Mouse (Mus musculus): Measurements from ENCODE around the gene Ms4a4c. TPM values are rescaled to one million over a fixed set of nuclear protein-coding genes. Genes with fewer than 3 reads are reported as not detected.

The Ms4a4c gene
- polyA plus RNA-seq, 1 experiment, result not detected

GRCm38 (mm10) chr19:11387685-11388084 lies 16.9 kb upstream of the Ms4a4c start:
- H3ac ChIP-seq (ENCODE audit: control insufficient read depth, insufficient read length), result no peak overlapping the region
- H3K79me2 ChIP-seq (ENCODE audit: control insufficient read depth, insufficient read depth), result no peaks in the 10 kb centered on the region
- TF ChIP-seq MYOD1 (IDR thresholded peaks at IDR 0.05; ENCODE audit: control insufficient read depth in 1 of 3, insufficient read length in 2 of 3, low read depth in 2 of 3) (no peak), POLR2A (IDR thresholded peaks at IDR 0.05; ENCODE audit: insufficient read length, low read depth) (no peak), MAX (IDR thresholded peaks at IDR 0.05; ENCODE audit: low read depth) (no peak), E2F4 (IDR thresholded peaks at IDR 0.05; ENCODE audit: insufficient read depth) (no peak), CEBPB (IDR thresholded peaks at IDR 0.05; ENCODE audit: insufficient read depth, poor library complexity, severe bottlenecking) (no peak), MYOG (IDR thresholded peaks at IDR 0.05; ENCODE audit: control insufficient read depth in 1 of 3, insufficient read depth in 1 of 3, insufficient read length in 2 of 3, low read depth in 2 of 3) (no peak), USF1 (IDR thresholded peaks at IDR 0.05; ENCODE audit: low read depth) (no peak), TCF12 (IDR thresholded peaks at IDR 0.05; ENCODE audit: insufficient read depth, poor library complexity, severe bottlenecking) (no peak), TCF3 (IDR thresholded peaks at IDR 0.05; ENCODE audit: insufficient read length, low read depth) (no peak), REST (IDR thresholded peaks at IDR 0.05; ENCODE audit: insufficient read depth, insufficient read length) (no peak), SRF (IDR thresholded peaks at IDR 0.05; ENCODE audit: control insufficient read depth, insufficient read length, low read depth) (no peak)
- no peak overlapping the region for H3K4me2 ChIP-seq (ENCODE audit: low read depth)
- no peaks in the 10 kb centered on the region for H3K36me3 ChIP-seq (ENCODE audit: control insufficient read depth, insufficient read depth)
- no peak overlapping the region for H3K4me3 ChIP-seq
- H3K27me3 ChIP-seq (ENCODE audit: control insufficient read depth, insufficient read depth, insufficient read length), result no peaks in the 10 kb centered on the region

- Histone ChIP-seq H3K4me3 (no peak overlapping the region), H3K79me2 (ENCODE audit: control insufficient read depth, insufficient read depth) (no peaks in the 10 kb centered on the region), H3K27me3 (ENCODE audit: control insufficient read depth, insufficient read depth, insufficient read length) (no peaks in the 10 kb centered on the region), H3K4me2 (ENCODE audit: low read depth) (no peak overlapping the region), H3ac (ENCODE audit: control insufficient read depth, insufficient read length) (no peak overlapping the region), H3K36me3 (ENCODE audit: control insufficient read depth, insufficient read depth) (no peaks in the 10 kb centered on the region)
- TF ChIP-seq SRF (IDR thresholded peaks at IDR 0.05; ENCODE audit: control insufficient read depth, insufficient read length, low read depth) (no peak), TCF3 (IDR thresholded peaks at IDR 0.05; ENCODE audit: insufficient read length, low read depth) (no peak), MYOD1 (IDR thresholded peaks at IDR 0.05; ENCODE audit: control insufficient read depth in 1 of 3, insufficient read length in 2 of 3, low read depth in 2 of 3) (no peak), MAX (IDR thresholded peaks at IDR 0.05; ENCODE audit: low read depth) (no peak), POLR2AphosphoS2 (IDR thresholded peaks at IDR 0.05; ENCODE audit: insufficient read length, low read depth) (no peak), POLR2A (IDR thresholded peaks at IDR 0.05; ENCODE audit: insufficient read length, low read depth) (no peak), CEBPB (IDR thresholded peaks at IDR 0.05; ENCODE audit: insufficient read depth, poor library complexity, severe bottlenecking) (no peak), E2F4 (IDR thresholded peaks at IDR 0.05; ENCODE audit: insufficient read depth) (no peak), MYOG (IDR thresholded peaks at IDR 0.05; ENCODE audit: control insufficient read depth in 1 of 3, insufficient read depth in 1 of 3, insufficient read length in 2 of 3, low read depth in 2 of 3) (no peak), REST (IDR thresholded peaks at IDR 0.05; ENCODE audit: insufficient read depth, insufficient read length) (no peak), USF1 (IDR thresholded peaks at IDR 0.05; ENCODE audit: low read depth) (no peak), TCF12 (IDR thresholded peaks at IDR 0.05; ENCODE audit: insufficient read depth, poor library complexity, severe bottlenecking) (no peak)
Measured at GRCm38 (mm10) chr19:11388949-11389348, 15.6 kb upstream of the Ms4a4c start.

- TF ChIP-seq TCF12 (IDR thresholded peaks at IDR 0.05; ENCODE audit: insufficient read depth, poor library complexity, severe bottlenecking), result no peak
- TF ChIP-seq E2F4 (IDR thresholded peaks at IDR 0.05; ENCODE audit: insufficient read depth), result no peak
- TF ChIP-seq POLR2A (IDR thresholded peaks at IDR 0.05; ENCODE audit: insufficient read length, low read depth), result no peak
- TF ChIP-seq CEBPB (IDR thresholded peaks at IDR 0.05; ENCODE audit: insufficient read depth, poor library complexity, severe bottlenecking), result no peak
- TF ChIP-seq USF1 (IDR thresholded peaks at IDR 0.05; ENCODE audit: low read depth), result no peak
- no peak for TF ChIP-seq REST (IDR thresholded peaks at IDR 0.05; ENCODE audit: insufficient read depth, insufficient read length)
- no peak for TF ChIP-seq MAX (IDR thresholded peaks at IDR 0.05; ENCODE audit: low read depth)
- TF ChIP-seq POLR2AphosphoS2 (IDR thresholded peaks at IDR 0.05; ENCODE audit: insufficient read length, low read depth), result no peak
- TF ChIP-seq TCF3 (IDR thresholded peaks at IDR 0.05; ENCODE audit: insufficient read length, low read depth), result no peak
- TF ChIP-seq MYOD1 (IDR thresholded peaks at IDR 0.05; ENCODE audit: control insufficient read depth in 1 of 3, insufficient read length in 2 of 3, low read depth in 2 of 3), result no peak
- no peak for TF ChIP-seq MYOG (IDR thresholded peaks at IDR 0.05; ENCODE audit: control insufficient read depth in 1 of 3, insufficient read depth in 1 of 3, insufficient read length in 2 of 3, low read depth in 2 of 3)
- TF ChIP-seq SRF (IDR thresholded peaks at IDR 0.05; ENCODE audit: control insufficient read depth, insufficient read length, low read depth), result no peak
- Histone ChIP-seq H3K4me3 (no peak overlapping the region), H3K4me2 (ENCODE audit: low read depth) (no peak overlapping the region), H3K36me3 (ENCODE audit: control insufficient read depth, insufficient read depth) (no peaks in the 10 kb centered on the region), H3K27me3 (ENCODE audit: control insufficient read depth, insufficient read depth, insufficient read length) (no peaks in the 10 kb centered on the region), H3ac (ENCODE audit: control insufficient read depth, insufficient read length) (no peak overlapping the region), H3K79me2 (ENCODE audit: control insufficient read depth, insufficient read depth) (no peaks in the 10 kb centered on the region)
Measured at GRCm38 (mm10) chr19:11395769-11396168, 8.8 kb upstream of the Ms4a4c start.

GRCm38 (mm10) chr19:11407428-11407827 lies 2.9 kb downstream of the Ms4a4c start:
- Histone ChIP-seq H3K27me3 (ENCODE audit: control insufficient read depth, insufficient read depth, insufficient read length) (no peaks in the 10 kb centered on the region), H3ac (ENCODE audit: control insufficient read depth, insufficient read length) (no peak overlapping the region), H3K79me2 (ENCODE audit: control insufficient read depth, insufficient read depth) (no peaks in the 10 kb centered on the region), H3K4me3 (no peak overlapping the region), H3K36me3 (ENCODE audit: control insufficient read depth, insufficient read depth) (no peaks in the 10 kb centered on the region), H3K4me2 (ENCODE audit: low read depth) (no peak overlapping the region)
- TF ChIP-seq MYOD1 (IDR thresholded peaks at IDR 0.05; ENCODE audit: control insufficient read depth in 1 of 3, insufficient read length in 2 of 3, low read depth in 2 of 3) (no peak), REST (IDR thresholded peaks at IDR 0.05; ENCODE audit: insufficient read depth, insufficient read length) (no peak), MYOG (IDR thresholded peaks at IDR 0.05; ENCODE audit: control insufficient read depth in 1 of 3, insufficient read depth in 1 of 3, insufficient read length in 2 of 3, low read depth in 2 of 3) (no peak), POLR2AphosphoS2 (IDR thresholded peaks at IDR 0.05; ENCODE audit: insufficient read length, low read depth) (no peak), SRF (IDR thresholded peaks at IDR 0.05; ENCODE audit: control insufficient read depth, insufficient read length, low read depth) (no peak), TCF3 (IDR thresholded peaks at IDR 0.05; ENCODE audit: insufficient read length, low read depth) (no peak), POLR2A (IDR thresholded peaks at IDR 0.05; ENCODE audit: insufficient read length, low read depth) (no peak), E2F4 (IDR thresholded peaks at IDR 0.05; ENCODE audit: insufficient read depth) (no peak), USF1 (IDR thresholded peaks at IDR 0.05; ENCODE audit: low read depth) (no peak), MAX (IDR thresholded peaks at IDR 0.05; ENCODE audit: low read depth) (no peak)
